Mouse (Mus musculus) G1E-ER4 (cell line): ENCODE data around the gene Gm10306. TPM values are rescaled to one million over a fixed set of nuclear protein-coding genes. Genes with fewer than 3 reads are reported as not detected.

Experiments used
- GATA1 ChIP-seq: IDR thresholded peaks from one replicate; pipeline ENCODE4 v1.8.0; 2012; ENCODE audit warnings: low read length, inconsistent platforms
- polyA plus RNA-seq: library from polyadenylated mRNA; stranded (reverse); fragments of >175 nt; gene quantifications from 2 replicates; pipeline ENCODE4 v1.2.3, GENCODE M21; 2012

Gene Gm10306
- polyA plus RNA-seq, 1 experiment: not detected

- no peak for TF ChIP-seq GATA1
Observed at GRCm38 (mm10) chr4:94592709-94593108, 36.4 kb downstream of the Gm10306 start.

GRCm38 (mm10) chr4:94601395-94601794 is 45.0 kb downstream of the Gm10306 start:
- TF ChIP-seq GATA1: no peak

GRCm38 (mm10) chr4:94602496-94603030 is 46.2 kb downstream of the Gm10306 start:
- TF ChIP-seq GATA1: no peak

GRCm38 (mm10) chr4:94603031-94603629 is 46.8 kb downstream of the Gm10306 start, which contains the start of gene Plaa:
TSS of gene Plaa (minus strand) at chr4:94603244.
- no peak for TF ChIP-seq GATA1

- no peak for TF ChIP-seq GATA1
Observed at GRCm38 (mm10) chr4:94604452-94605019, 48.2 kb downstream of the Gm10306 start.

- no peak for TF ChIP-seq GATA1
Observed at GRCm38 (mm10) chr4:94605591-94605990, 49.2 kb downstream of the Gm10306 start.

Other genes with a start within 250 kb of the Gm10306 start
- 3.9 and 5.4 TPM in 2 replicates for gene Caap1, start 250 bp downstream of the Gm10306 start, polyA plus RNA-seq
- gene Plaa, start 46.7 kb downstream of the Gm10306 start, polyA plus RNA-seq: 90.5 and 119 TPM in 2 replicates
- gene Ift74, start 57.9 kb downstream of the Gm10306 start, polyA plus RNA-seq: 0.90 and 0.99 TPM in 2 replicates
- gene Lrrc19, start 93.6 kb downstream of the Gm10306 start, polyA plus RNA-seq: not detected in 2 replicates
- not detected in 2 replicates for gene Tek, start 182.7 kb downstream of the Gm10306 start, polyA plus RNA-seq